Mouse (Mus musculus) liver, adult 2 months (tissue): ENCODE data around the gene Klk8.

ENCODE experiments used
- CTCF ChIP-seq: fragments of 200-500 bp; IDR thresholded peaks from 2 replicates; pipeline ENCODE4 v1.5.1; 2011; ENCODE audit warnings: low read depth, low read length, control low read depth
- POLR2A ChIP-seq: fragments of 200-500 bp; IDR thresholded peaks from 2 replicates; pipeline ENCODE4 v1.6.1; 2011; ENCODE audit warnings: low read length, control low read depth; ENCODE audit not compliant: insufficient read depth; ENCODE audit errors: extremely low read depth

DNA sequence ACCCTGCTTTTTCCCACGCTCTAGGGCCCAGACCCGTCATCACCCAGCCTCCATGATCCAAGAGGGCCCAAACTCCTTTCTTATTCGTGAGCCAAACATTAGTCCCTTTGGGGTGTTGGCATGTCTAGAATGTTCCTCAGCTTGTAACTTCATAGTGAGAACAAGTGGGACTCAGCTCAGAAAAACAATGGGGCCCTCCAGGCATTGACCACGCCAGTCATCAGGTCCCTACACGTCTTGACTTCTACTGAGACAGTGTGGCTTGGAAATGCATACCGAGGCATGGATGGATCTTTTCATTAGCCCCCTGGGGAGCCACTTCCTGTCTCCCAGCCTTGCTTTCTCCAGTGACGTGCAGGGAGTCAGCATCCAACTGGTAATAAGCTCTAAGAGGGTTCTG lies 2.5 kb downstream of the Klk8 start:
- TF ChIP-seq CTCF (no peak), POLR2A (no peak)
